Mouse (Mus musculus) natural killer cell, adult 2 months (primary cell): ENCODE results near the gene Rpl31.

ENCODE experiments used
- DNase-seq, 2 experiments: peaks; one replicate each; pipeline ENCODE4 v3.0.0; 2022; ENCODE audit warnings: low spot score in 2 of 2

Gene Rpl31

GRCm38 (mm10) chr1:39367045-39367444 is 597 bp upstream of the Rpl31 start:
- no peak for DNase-seq

- no peak for DNase-seq
These were observed 712 bp downstream of the Rpl31 start for GRCm38 (mm10) chr1:39368267-39368841.

- DNase-seq, result no peak
These were observed 2.8 kb downstream of the Rpl31 start for GRCm38 (mm10) chr1:39370431-39370830.

- DNase-seq, result no peak
These were observed 4.7 kb downstream of the Rpl31 start for GRCm38 (mm10) chr1:39372220-39372843.

GRCm38 (mm10) chr1:39373378-39373777 is 5.7 kb downstream of the Rpl31 start:
- no peak for DNase-seq

- no peak for DNase-seq
These were observed 6.7 kb downstream of the Rpl31 start for GRCm38 (mm10) chr1:39374231-39374809.

GRCm38 (mm10) chr1:39376121-39376520 is 8.5 kb downstream of the Rpl31 start:
- DNase-seq, result no peak

- no peak for DNase-seq
These were observed 9.1 kb downstream of the Rpl31 start for GRCm38 (mm10) chr1:39376726-39377240.

- DNase-seq, result no peak
These were observed 10.9 kb downstream of the Rpl31 start for GRCm38 (mm10) chr1:39378540-39378939.

- no peak for DNase-seq
These were observed 11.4 kb downstream of the Rpl31 start for GRCm38 (mm10) chr1:39379021-39379420.

- DNase-seq, result no peak
These were observed 13.4 kb downstream of the Rpl31 start for GRCm38 (mm10) chr1:39381017-39381416.

- no peak for DNase-seq
These were observed 17.3 kb downstream of the Rpl31 start for GRCm38 (mm10) chr1:39384914-39385313.

- no peak for DNase-seq
These were observed 18.8 kb downstream of the Rpl31 start for GRCm38 (mm10) chr1:39386456-39386855.

GRCm38 (mm10) chr1:39387497-39387896 is 19.9 kb downstream of the Rpl31 start:
- DNase-seq, result no peak

- no peak for DNase-seq
These were observed 20.5 kb downstream of the Rpl31 start for GRCm38 (mm10) chr1:39388163-39388562.

GRCm38 (mm10) chr1:39389338-39389737 is 21.7 kb downstream of the Rpl31 start:
- no peak for DNase-seq

- no peak for DNase-seq
These were observed 24.0 kb downstream of the Rpl31 start for GRCm38 (mm10) chr1:39391652-39392051.

- DNase-seq, result peak; percentile 41 to 55
These were observed 24.5 kb downstream of the Rpl31 start for GRCm38 (mm10) chr1:39392189-39392588.

- DNase-seq, result no peak
These were observed 25.7 kb downstream of the Rpl31 start for GRCm38 (mm10) chr1:39393217-39393867.

GRCm38 (mm10) chr1:39394096-39394495 is 26.5 kb downstream of the Rpl31 start:
- no peak for DNase-seq

- DNase-seq, result no peak
These were observed 27.0 kb downstream of the Rpl31 start for GRCm38 (mm10) chr1:39394650-39395049.

- DNase-seq, result no peak
These were observed 28.7 kb downstream of the Rpl31 start for GRCm38 (mm10) chr1:39396347-39396746.

- DNase-seq, result no peak
These were observed 30.6 kb downstream of the Rpl31 start for GRCm38 (mm10) chr1:39398284-39398683.
